Mouse (Mus musculus) embryonic fibroblast, embryonic 13.5 days (primary cell): ENCODE measurements around the gene Copb1.

Experiments
- CTCF ChIP-seq: IDR thresholded peaks from 2 replicates; pipeline ENCODE4 v1.5.1; 2011; ENCODE audit warnings: mild to moderate bottlenecking, control low read depth, low read length, moderate library complexity, borderline replicate concordance; ENCODE audit not compliant: insufficient read depth
- POLR2A ChIP-seq: IDR thresholded peaks from 2 replicates; pipeline ENCODE4 v1.6.1; 2011; ENCODE audit warnings: low read depth, mild to moderate bottlenecking, control low read depth, low read length, moderate library complexity

DNA sequence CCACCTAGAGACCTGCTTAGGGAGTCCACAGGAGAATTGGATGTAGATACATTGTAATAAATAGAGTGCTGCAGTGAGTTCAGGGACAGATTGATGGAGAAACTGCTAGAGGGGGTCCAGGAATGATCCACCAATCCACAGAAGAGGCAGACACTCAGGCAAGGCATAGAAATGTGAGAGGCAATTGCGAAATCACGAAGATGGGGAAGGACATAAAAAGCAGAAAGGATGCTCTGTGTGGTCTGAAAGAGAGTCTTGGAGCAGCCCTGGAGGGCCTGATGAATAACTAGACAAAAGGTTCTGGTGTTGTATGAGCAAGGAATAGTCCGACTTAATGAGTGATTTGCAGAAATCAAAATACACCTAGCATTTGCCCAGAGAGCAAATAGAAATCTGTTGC lies 71.8 kb downstream of the Copb1 start:
- TF ChIP-seq CTCF: no peak
- no peak for TF ChIP-seq POLR2A
